Mouse (Mus musculus) lung, adult 2 months (tissue): ENCODE data around the gene Rab3ip.

Experiments
- CTCF ChIP-seq: fragments of 200-500 bp; IDR thresholded peaks from 2 replicates; pipeline ENCODE4 v1.5.1; 2011; ENCODE audit warnings: mild to moderate bottlenecking, low read length, control low read depth; ENCODE audit not compliant: insufficient read depth
- POLR2A ChIP-seq: fragments of 200-500 bp; IDR thresholded peaks from 2 replicates; pipeline ENCODE4 v1.6.1; 2011; ENCODE audit warnings: low read depth, mild to moderate bottlenecking, control low read depth, low read length, borderline replicate concordance; ENCODE audit errors: extremely low read depth

GRCm38 (mm10) chr10:116928826-116929225, 21.7 kb downstream of the Rab3ip start:
- TF ChIP-seq CTCF = no peak
- TF ChIP-seq POLR2A = no peak
